Mouse (Mus musculus): ENCODE data around the gene Ackr4. TPM values are rescaled to one million over a fixed set of nuclear protein-coding genes. Genes with fewer than 3 reads are reported as not detected.
A peak's percentile ranks its signal among the peaks of the same experiment; 100 is the strongest.

Ackr4 gene
- polyA plus RNA-seq, 1 experiment from 2014 or later, result 0.57 TPM

- no peak overlapping the region for H3K4me3 ChIP-seq (ENCODE audit: low read depth, low read length)
- no peak for DNase-seq (ENCODE audit: low spot score, missing footprints)
- no peak overlapping the region for H3K27ac ChIP-seq (ENCODE audit: low read depth, low read length)
- 96% methylated on average over 1 of the region's 1 CpGs for WGBS
- H3K27me3 ChIP-seq (ENCODE audit: control insufficient read depth, insufficient read depth, low read length), result no peaks in the 10 kb centered on the region
- no peaks in the 10 kb centered on the region for H3K4me1 ChIP-seq (ENCODE audit: control insufficient read depth, insufficient read depth, low read length)
- H3K9me3 ChIP-seq (ENCODE audit: control insufficient read depth, low read length), result no peaks in the 10 kb centered on the region
- ATAC-seq (ENCODE audit: low FRiP score), result no peak
- no peak overlapping the region for H3K4me2 ChIP-seq
- no peak overlapping the region for H3K9ac ChIP-seq (ENCODE audit: low read length)
- no peaks in the 10 kb centered on the region for H3K36me3 ChIP-seq (ENCODE audit: control insufficient read depth, insufficient read depth, low read length)
Measured at GRCm38 (mm10) chr9:104078780-104079179, 48.0 kb downstream of the Ackr4 start.

DNA sequence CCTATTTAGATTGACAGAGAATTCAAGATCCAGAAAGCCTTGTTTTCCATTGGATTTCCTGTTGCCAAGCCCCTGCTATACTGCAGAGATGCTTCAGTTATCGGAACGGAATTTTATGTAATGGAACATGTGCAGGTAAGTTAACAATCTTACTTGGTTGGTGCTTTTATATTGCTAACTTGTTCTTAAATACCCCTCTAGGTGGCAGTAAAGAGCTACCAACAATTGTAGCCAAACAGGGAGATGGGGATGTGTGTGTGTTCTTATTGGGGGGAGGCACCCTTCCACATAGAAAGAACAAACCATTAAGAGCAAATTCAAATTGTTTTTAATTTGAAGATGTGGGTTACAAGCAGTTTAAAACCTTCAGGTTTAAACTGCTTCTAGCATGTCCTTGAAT lies 50.9 kb downstream of the Ackr4 start:
- Histone ChIP-seq H3K4me3 (ENCODE audit: low read depth, low read length) (no peak overlapping the region), H3K4me1 (ENCODE audit: control insufficient read depth, insufficient read depth, low read length) (no peaks in the 10 kb centered on the region), H3K9me3 (ENCODE audit: control insufficient read depth, low read length) (no peaks in the 10 kb centered on the region), H3K27ac (ENCODE audit: low read depth, low read length) (no peak overlapping the region), H3K27me3 (ENCODE audit: control insufficient read depth, insufficient read depth, low read length) (no peaks in the 10 kb centered on the region), H3K36me3 (ENCODE audit: control insufficient read depth, insufficient read depth, low read length) (no peaks in the 10 kb centered on the region), H3K4me2 (no peak overlapping the region), H3K9ac (ENCODE audit: low read length) (no peak overlapping the region)
- no peak for DNase-seq (ENCODE audit: low spot score, missing footprints)
- WGBS, result 68% methylated on average over 2 of the region's 2 CpGs
- ATAC-seq (ENCODE audit: low FRiP score), result no peak

DNA sequence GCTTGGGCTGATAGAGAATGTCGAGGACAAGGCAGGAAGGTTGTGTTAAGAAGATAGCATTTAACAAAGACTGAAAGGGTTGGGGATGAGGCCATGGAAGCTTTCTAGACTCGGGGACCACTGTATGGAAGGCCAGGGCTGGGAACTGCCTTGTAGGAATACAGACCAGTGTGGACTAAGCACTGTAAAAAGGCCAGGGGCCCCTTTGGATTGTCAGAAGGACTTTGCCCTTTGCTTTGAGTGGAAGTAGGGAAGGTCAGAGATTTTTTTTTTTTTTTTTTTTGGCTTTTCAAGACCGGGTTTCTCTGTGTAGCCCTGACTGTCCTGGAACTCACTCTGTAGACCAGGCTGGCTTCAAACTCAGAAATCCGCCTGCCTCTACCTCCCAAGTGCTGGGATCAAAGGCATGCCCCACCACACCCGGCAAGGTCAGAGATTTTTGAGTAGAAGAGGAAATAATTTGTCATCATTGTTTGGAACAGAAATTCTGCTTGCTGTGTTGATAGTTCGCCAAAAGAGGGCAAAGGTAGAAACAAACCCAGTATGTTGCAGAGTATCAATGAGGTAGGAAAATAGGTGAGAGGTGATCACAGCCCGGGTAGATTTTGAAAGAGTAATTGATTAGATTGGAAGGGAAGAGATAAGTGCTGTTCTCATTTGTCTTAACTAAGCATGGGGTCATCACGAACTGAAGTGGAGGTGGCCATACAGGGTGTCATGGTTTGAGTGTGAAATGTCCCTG lies 55.7 kb downstream of the Ackr4 start:
- 76% methylated on average over 8 of the region's 8 CpGs for WGBS

GRCm38 (mm10) chr9:104070241-104070640 lies 56.5 kb downstream of the Ackr4 start:
- ATAC-seq (ENCODE audit: low FRiP score) (no peak), DNase-seq (ENCODE audit: low spot score, missing footprints) (no peak)
- Histone ChIP-seq H3K4me2 (no peak overlapping the region), H3K36me3 (ENCODE audit: control insufficient read depth, insufficient read depth, low read length) (no peaks in the 10 kb centered on the region), H3K27me3 (ENCODE audit: control insufficient read depth, insufficient read depth, low read length) (no peaks in the 10 kb centered on the region), H3K9ac (ENCODE audit: low read length) (no peak overlapping the region), H3K27ac (ENCODE audit: low read depth, low read length) (no peak overlapping the region), H3K4me3 (ENCODE audit: low read depth, low read length) (no peak overlapping the region), H3K4me1 (ENCODE audit: control insufficient read depth, insufficient read depth, low read length) (no peaks in the 10 kb centered on the region), H3K9me3 (ENCODE audit: control insufficient read depth, low read length) (no peaks in the 10 kb centered on the region)
- WGBS, result 81% methylated on average over 4 of the region's 4 CpGs

More for the DNA sequence above, 55.7 kb downstream of the Ackr4 start:
- Histone ChIP-seq H3K4me3 (ENCODE audit: low read depth, low read length) (no peak overlapping the region), H3K36me3 (ENCODE audit: control insufficient read depth, insufficient read depth, low read length) (no peaks in the 10 kb centered on the region), H3K27ac (ENCODE audit: low read depth, low read length) (no peak overlapping the region), H3K4me2 (no peak overlapping the region), H3K4me1 (ENCODE audit: control insufficient read depth, insufficient read depth, low read length) (no peaks in the 10 kb centered on the region), H3K9ac (ENCODE audit: low read length) (no peak overlapping the region), H3K9me3 (ENCODE audit: control insufficient read depth, low read length) (no peaks in the 10 kb centered on the region), H3K27me3 (ENCODE audit: control insufficient read depth, insufficient read depth, low read length) (no peaks in the 10 kb centered on the region)
- DNase-seq (ENCODE audit: low spot score, missing footprints) (no peak), ATAC-seq (ENCODE audit: low FRiP score) (no peak)

DNA sequence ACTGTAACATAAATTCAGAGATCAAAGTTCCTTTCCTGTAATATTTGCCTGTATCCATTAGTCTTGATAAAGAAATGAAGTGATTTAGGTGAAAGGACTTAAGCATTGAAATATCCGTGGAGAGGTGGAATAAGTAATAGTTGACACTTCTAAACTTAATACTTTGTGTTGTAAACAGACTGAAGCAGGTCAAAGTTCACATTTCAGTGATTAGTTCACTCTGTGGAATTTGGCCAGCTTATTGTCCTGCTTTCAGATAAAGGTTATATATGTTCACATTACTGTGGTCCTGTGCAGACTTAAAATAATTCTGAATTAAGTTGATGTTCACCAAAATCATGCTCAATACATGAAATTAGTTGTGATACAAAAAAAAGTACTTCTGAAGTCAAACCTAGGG lies 62.2 kb downstream of the Ackr4 start:
- no peak for ATAC-seq (ENCODE audit: low FRiP score)
- Histone ChIP-seq H3K4me3 (ENCODE audit: low read depth, low read length) (no peak overlapping the region), H3K4me1 (ENCODE audit: control insufficient read depth, insufficient read depth, low read length) (peaks cover 14% of the 10 kb centered on the region), H3K4me2 (no peak overlapping the region), H3K9me3 (ENCODE audit: control insufficient read depth, low read length) (no peaks in the 10 kb centered on the region), H3K36me3 (ENCODE audit: control insufficient read depth, insufficient read depth, low read length) (no peaks in the 10 kb centered on the region; the same call in 1 of the 2 replicates), H3K9ac (ENCODE audit: low read length) (no peak overlapping the region), H3K27me3 (ENCODE audit: control insufficient read depth, insufficient read depth, low read length) (no peaks in the 10 kb centered on the region), H3K27ac (ENCODE audit: low read depth, low read length) (no peak overlapping the region)
- DNase-seq (ENCODE audit: low spot score, missing footprints), result no peak
- 42% methylated on average over 1 of the region's 1 CpGs for WGBS

GRCm38 (mm10) chr9:104063244-104063961 lies 63.3 kb downstream of the Ackr4 start, which contains the start of gene Acad11:
TSS of gene Acad11 (plus strand) at chr9:104063377.
- Histone ChIP-seq H3K4me1 (ENCODE audit: control insufficient read depth, insufficient read depth, low read length) (peaks cover 14% of the 10 kb centered on the region), H3K27me3 (ENCODE audit: control insufficient read depth, insufficient read depth, low read length) (no peaks in the 10 kb centered on the region), H3K36me3 (ENCODE audit: control insufficient read depth, insufficient read depth, low read length) (no peaks in the 10 kb centered on the region; the same call in 1 of the 2 replicates), H3K4me2 (peak within 1 kb of the TSS; percentile 90), H3K4me3 (ENCODE audit: low read depth, low read length) (peak within 1 kb of the TSS; percentile 99), H3K9me3 (ENCODE audit: control insufficient read depth, low read length) (no peaks in the 10 kb centered on the region), H3K27ac (ENCODE audit: low read depth, low read length) (0 out of 2 replicates have a peak within 1 kb of the TSS, but pooled peaks have one; percentile 48), H3K9ac (ENCODE audit: low read length) (peak within 1 kb of the TSS; percentile 82)
- DNase-seq (ENCODE audit: low spot score, missing footprints) (peak; percentile 99), ATAC-seq (ENCODE audit: low FRiP score) (peak; percentile 97)
- WGBS, result under 1% methylated on average over 30 of the region's 30 CpGs

- Histone ChIP-seq H3K27ac (ENCODE audit: low read depth, low read length) (0 out of 2 replicates have a peak within 1 kb of the TSS, but pooled peaks have one; percentile 48), H3K36me3 (ENCODE audit: control insufficient read depth, insufficient read depth, low read length) (peaks cover 4% of the 10 kb centered on the region; the same call in 1 of the 2 replicates), H3K27me3 (ENCODE audit: control insufficient read depth, insufficient read depth, low read length) (no peaks in the 10 kb centered on the region), H3K4me1 (ENCODE audit: control insufficient read depth, insufficient read depth, low read length) (peaks cover 14% of the 10 kb centered on the region), H3K9me3 (ENCODE audit: control insufficient read depth, low read length) (no peaks in the 10 kb centered on the region), H3K9ac (ENCODE audit: low read length) (peak within 1 kb of the TSS; percentile 82), H3K4me3 (ENCODE audit: low read depth, low read length) (peak within 1 kb of the TSS; percentile 99), H3K4me2 (peak within 1 kb of the TSS; percentile 90)
- DNase-seq (ENCODE audit: low spot score, missing footprints) (no peak), ATAC-seq (ENCODE audit: low FRiP score) (peak; percentile 81)
- WGBS, result 1% methylated on average over 59 of the region's 59 CpGs
Measured at GRCm38 (mm10) chr9:104062430-104063243, 64.1 kb downstream of the Ackr4 start, which contains the start of gene Uba5. TSS of gene Uba5 (minus strand) at chr9:104063134.

- Histone ChIP-seq H3K4me3 (ENCODE audit: low read depth, low read length) (no peak overlapping the region), H3K27ac (ENCODE audit: low read depth, low read length) (no peak overlapping the region), H3K4me1 (ENCODE audit: control insufficient read depth, insufficient read depth, low read length) (no peaks in the 10 kb centered on the region), H3K9ac (ENCODE audit: low read length) (no peak overlapping the region), H3K36me3 (ENCODE audit: control insufficient read depth, insufficient read depth, low read length) (peaks cover 20% of the 10 kb centered on the region), H3K9me3 (ENCODE audit: control insufficient read depth, low read length) (no peaks in the 10 kb centered on the region), H3K27me3 (ENCODE audit: control insufficient read depth, insufficient read depth, low read length) (no peaks in the 10 kb centered on the region), H3K4me2 (no peak overlapping the region)
- ATAC-seq (ENCODE audit: low FRiP score) (no peak), DNase-seq (ENCODE audit: low spot score, missing footprints) (no peak)
- WGBS, result 95% methylated on average over 6 of the region's 6 CpGs
Measured at GRCm38 (mm10) chr9:104051028-104051427, 75.7 kb downstream of the Ackr4 start.

All from midbrain, embryonic 11.5 days (tissue).